Comparison of ENCODE assay signal across 8 mouse cellular contexts in the genomic region with DNA sequence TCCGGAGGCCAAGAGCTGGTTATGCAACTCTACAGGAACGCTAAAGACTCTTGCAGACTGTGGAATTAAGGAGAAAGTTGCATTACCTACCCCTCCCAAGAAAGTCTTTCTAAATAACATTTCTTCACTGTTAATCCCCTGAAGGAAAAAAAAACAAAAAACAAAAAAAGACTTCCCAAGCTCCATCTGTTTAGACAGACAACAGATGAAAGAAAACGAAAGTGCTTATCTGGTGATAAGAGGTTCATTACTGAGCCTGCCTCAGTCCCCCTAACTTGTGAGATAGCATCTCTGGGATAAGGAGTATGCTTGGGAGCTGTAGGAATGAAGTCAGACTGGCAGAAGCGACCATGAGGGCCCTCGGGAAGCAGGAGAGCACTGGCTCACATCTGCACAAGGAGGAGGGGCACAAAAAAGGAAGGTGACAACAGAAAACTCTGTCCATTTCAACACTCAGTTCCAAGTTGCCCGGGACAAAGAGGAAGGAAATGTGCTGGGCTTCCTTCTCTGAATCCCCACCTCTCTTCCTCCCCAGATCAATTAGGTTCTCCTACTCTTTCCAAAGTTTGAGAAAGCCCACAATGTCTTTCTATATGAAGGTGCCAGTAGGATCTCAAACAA. TPM values are rescaled to one million over a fixed set of nuclear protein-coding genes. Genes with fewer than 3 reads are reported as not detected.
DNase-seq lines count a peak whose midpoint lies in the region; ATAC-seq lines count a peak whose summit lies in the region.

No protein-coding gene starts in this region.

- 19% methylated on average over 6 of the region's 6 CpGs for whole genome bisulfite sequencing in hindbrain, embryonic 16.5 days
- 14% methylated on average over 6 of the region's 6 CpGs for whole genome bisulfite sequencing in midbrain, embryonic 14.5 days

- H3K27ac ChIP-seq in hindbrain, embryonic 16.5 days (ENCODE audit: low read depth, low read length) = no peak overlapping the region
- H3K27ac ChIP-seq in midbrain, embryonic 14.5 days (replicated peaks; ENCODE audit: low read depth, low read length) = no peak overlapping the region

- H3K9me3 ChIP-seq in hindbrain, embryonic 16.5 days (ENCODE audit: control insufficient read depth, low read length) = no peaks in the 10 kb centered on the region
- H3K9me3 ChIP-seq in midbrain, embryonic 14.5 days (ENCODE audit: control insufficient read depth, low read length) = no peaks in the 10 kb centered on the region

- peak; percentile 93 for DNase-seq in heart, adult 11 months
- no peak for DNase-seq in heart, postnatal 10 days
- DNase-seq in brain, adult 2 months (ENCODE audit: low read depth, low spot score) = peak; percentile 23
- no peak for DNase-seq in midbrain, embryonic 14.5 days
- no peak for DNase-seq in right cerebral cortex, adult 18-20 months
- no peak for DNase-seq in retina, postnatal 1 day

- no peak for ATAC-seq in hindbrain, embryonic 16.5 days
- ATAC-seq in midbrain, embryonic 14.5 days (ENCODE audit: low FRiP score, low TSS enrichment) = no peak
- ATAC-seq in inflammation-experienced regulatory T-cells, adult 6 months = no peak

- intact Hi-C loops in heart, postnatal 10 days (cut with DNase I) = loop anchor here (5.0 kb wide), 1 partner anchor 42 kb away; no protein-coding TSS in a partner anchor

- peaks cover 23% of the 10 kb centered on the region for H3K4me1 ChIP-seq in hindbrain, embryonic 16.5 days (ENCODE audit: control insufficient read depth, insufficient read depth, low read depth, low read length)
- H3K4me1 ChIP-seq in midbrain, embryonic 14.5 days (ENCODE audit: control insufficient read depth, insufficient read depth, low read length) = peaks cover 16% of the 10 kb centered on the region

- H3K27me3 ChIP-seq in hindbrain, embryonic 16.5 days (replicated peaks; ENCODE audit: control insufficient read depth, insufficient read depth, low read length) = no peaks in the 10 kb centered on the region
- H3K27me3 ChIP-seq in midbrain, embryonic 14.5 days (ENCODE audit: control insufficient read depth, insufficient read depth, low read length) = no peaks in the 10 kb centered on the region

- no peak overlapping the region for H3K9ac ChIP-seq in hindbrain, embryonic 16.5 days (ENCODE audit: low read depth, low read length)
- H3K9ac ChIP-seq in midbrain, embryonic 14.5 days (replicated peaks; ENCODE audit: low read length) = 0 out of 2 replicates have a peak overlapping the region, but pooled peaks have one; percentile 20

- peaks cover 14% of the 10 kb centered on the region for H3K36me3 ChIP-seq in hindbrain, embryonic 16.5 days (ENCODE audit: control insufficient read depth, insufficient read depth, low read length)
- H3K36me3 ChIP-seq in midbrain, embryonic 14.5 days (ENCODE audit: control insufficient read depth, insufficient read depth, low read length) = peaks cover 16% of the 10 kb centered on the region

- H3K4me2 ChIP-seq in hindbrain, embryonic 16.5 days (ENCODE audit: low read length) = peak overlapping the region; percentile 80
- peak overlapping the region; percentile 84 for H3K4me2 ChIP-seq in midbrain, embryonic 14.5 days (ENCODE audit: low read length)

- peak overlapping the region; percentile 3; the same call in 1 of the 2 replicates for H3K4me3 ChIP-seq in hindbrain, embryonic 16.5 days (ENCODE audit: low read length)
- H3K4me3 ChIP-seq in midbrain, embryonic 14.5 days (replicated peaks; ENCODE audit: low read depth, low read length) = 0 out of 2 replicates have a peak overlapping the region, but pooled peaks have one; percentile 9

RNA-seq across cellular contexts. Expression of a gene that starts 3.0 kb away (rescaled TPM):
- 10 to 100 TPM; 35.0 to 36.3 TPM for total RNA-seq in heart, postnatal 10 days (2021)
- polyA plus RNA-seq in hindbrain, embryonic 16.5 days (2015; fragmentation: Nextera tagmentation; extraction: Ambion mirVana) = 27.7 and 30.9 TPM in 2 replicates
- 28.1 and 43.3 TPM in 2 replicates for polyA plus RNA-seq in midbrain, embryonic 14.5 days (2014; fragmentation: Nextera tagmentation; extraction: Ambion mirVana)
- polyA plus RNA-seq in inflammation-experienced regulatory T-cells, adult 6 months (2017; shearing (Covaris generic)) = 100 to 1,000 TPM; 309 to 585 (median 335) TPM

Comparison
In these comparisons a context has a peak if more than half of its experiments do, and no peak if none do; other contexts are left out.
1. DNase-seq: peak in heart, adult 11 months (single experiment) and brain, adult 2 months (single experiment); none in heart, postnatal 10 days (0 of 2), midbrain, embryonic 14.5 days (single experiment), right cerebral cortex, adult 18-20 months (single experiment) and retina, postnatal 1 day (single experiment).